Mouse (Mus musculus) layer of hippocampus, postnatal 25 days (tissue): Measurements from ENCODE around the gene Insl3. TPM values are rescaled to one million over a fixed set of nuclear protein-coding genes. Genes with fewer than 3 reads are reported as not detected.
A peak's percentile ranks its signal among the peaks of the same experiment; 100 is the strongest.
"Not testable (repeated sequence)": the region's sequence is repeated elsewhere in the genome, so short reads cannot be mapped to it uniquely, and the experiment has no call there.

ENCODE experiments used
- DNase-seq, 2 experiments: peaks; one replicate each; pipeline ENCODE4 v3.0.0; 2022; ENCODE audit warnings: mixed read lengths in 2 of 2, low spot score in 1 of 2; ENCODE audit errors: extremely low spot score in 1 of 2
- total RNA-seq, 2 experiments: library from RNA; stranded (reverse); gene quantifications; 2 replicates each; pipeline ENCODE4 v1.2.3; 2021

Gene Insl3
- total RNA-seq, 2 experiments from 2014 or later: 0.98 to 3.3 TPM

- no peak for DNase-seq
These were observed 13.9 kb downstream of the Insl3 start for GRCm38 (mm10) chr8:71702923-71703322.

GRCm38 (mm10) chr8:71703400-71703799, 14.4 kb downstream of the Insl3 start:
- not testable (repeated sequence) for DNase-seq

- peak in 1 of 2 experiments; percentile 63 for DNase-seq
These were observed 18.9 kb downstream of the Insl3 start for GRCm38 (mm10) chr8:71707874-71708273.

GRCm38 (mm10) chr8:71709134-71709799, 20.3 kb downstream of the Insl3 start:
- no peak for DNase-seq

- DNase-seq: peak; percentile 91 to 98
These were observed 20.9 kb downstream of the Insl3 start for GRCm38 (mm10) chr8:71709800-71710446.

- DNase-seq: no peak
These were observed 22.6 kb downstream of the Insl3 start for GRCm38 (mm10) chr8:71711574-71711973.

- DNase-seq: no peak
These were observed 26.5 kb downstream of the Insl3 start for GRCm38 (mm10) chr8:71715531-71715930.

GRCm38 (mm10) chr8:71716561-71717053, 27.6 kb downstream of the Insl3 start:
- no peak for DNase-seq

GRCm38 (mm10) chr8:71717096-71717495, 28.1 kb downstream of the Insl3 start:
- DNase-seq: no peak

GRCm38 (mm10) chr8:71718252-71718651, 29.2 kb downstream of the Insl3 start:
- no peak for DNase-seq

GRCm38 (mm10) chr8:71719218-71719617, 30.2 kb downstream of the Insl3 start:
- DNase-seq: peak in 1 of 2 experiments; percentile 56

GRCm38 (mm10) chr8:71719928-71720457, 31.0 kb downstream of the Insl3 start:
- DNase-seq: peak; percentile 60 to 65

- DNase-seq: no peak
These were observed 34.1 kb downstream of the Insl3 start for GRCm38 (mm10) chr8:71723047-71723551.

- no peak for DNase-seq
These were observed 35.4 kb downstream of the Insl3 start for GRCm38 (mm10) chr8:71724389-71724788.

- DNase-seq: peak; percentile 66 to 68
These were observed 36.3 kb downstream of the Insl3 start, which contains the start of gene Fcho1 for GRCm38 (mm10) chr8:71725122-71725924. Fcho1 (minus strand) TSS chr8:71725716.

GRCm38 (mm10) chr8:71728240-71728785, 39.3 kb downstream of the Insl3 start:
- no peak for DNase-seq

GRCm38 (mm10) chr8:71728826-71729620, 40.0 kb downstream of the Insl3 start:
- no peak for DNase-seq

- peak in 1 of 2 experiments; percentile 68 for DNase-seq
These were observed 42.7 kb downstream of the Insl3 start for GRCm38 (mm10) chr8:71731652-71732230.

- DNase-seq: not testable (repeated sequence)
These were observed 49.3 kb downstream of the Insl3 start for GRCm38 (mm10) chr8:71738316-71738715.
